Mouse (Mus musculus): ENCODE measurements around the gene Crtac1. TPM values are rescaled to one million over a fixed set of nuclear protein-coding genes. Genes with fewer than 3 reads are reported as not detected.

The Crtac1 gene
- polyA plus RNA-seq, 1 experiment, result not detected

DNA sequence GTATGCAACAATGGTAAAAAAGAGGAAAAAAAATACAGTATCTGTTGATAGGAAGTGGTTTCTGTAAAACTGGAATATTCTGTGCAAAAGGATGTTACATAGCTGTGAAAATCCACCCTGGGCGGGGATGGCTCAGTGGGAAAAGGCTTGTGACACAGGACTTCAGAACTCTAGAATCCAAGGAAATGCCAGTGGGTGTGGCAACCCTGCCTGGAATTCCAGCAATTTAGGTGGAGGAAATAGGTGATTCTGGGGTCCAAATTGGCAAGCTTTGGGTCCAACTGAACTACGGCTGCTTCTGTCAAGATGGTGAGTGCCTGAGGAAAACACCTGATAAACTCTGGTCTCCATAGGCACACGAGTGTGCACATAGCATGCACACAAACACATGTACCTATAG lies 54.4 kb downstream of the Crtac1 start:
- peaks cover 26% of the 10 kb centered on the region for H3K27me3 ChIP-seq (ENCODE audit: control insufficient read depth)
- H3K9me3 ChIP-seq (ENCODE audit: control insufficient read depth, low read length), result no peaks in the 10 kb centered on the region
- no peaks in the 10 kb centered on the region for H3K36me3 ChIP-seq (ENCODE audit: control insufficient read depth)
- no peak overlapping the region for H3K4me3 ChIP-seq (replicated peaks)
- no peaks in the 10 kb centered on the region for H3K4me1 ChIP-seq (ENCODE audit: control insufficient read depth)
- TF ChIP-seq GATA1 (IDR thresholded peaks at IDR 0.05; ENCODE audit: low read length), result no peak
- no peak for TF ChIP-seq TAL1 (IDR thresholded peaks at IDR 0.05; ENCODE audit: low read length)

DNA sequence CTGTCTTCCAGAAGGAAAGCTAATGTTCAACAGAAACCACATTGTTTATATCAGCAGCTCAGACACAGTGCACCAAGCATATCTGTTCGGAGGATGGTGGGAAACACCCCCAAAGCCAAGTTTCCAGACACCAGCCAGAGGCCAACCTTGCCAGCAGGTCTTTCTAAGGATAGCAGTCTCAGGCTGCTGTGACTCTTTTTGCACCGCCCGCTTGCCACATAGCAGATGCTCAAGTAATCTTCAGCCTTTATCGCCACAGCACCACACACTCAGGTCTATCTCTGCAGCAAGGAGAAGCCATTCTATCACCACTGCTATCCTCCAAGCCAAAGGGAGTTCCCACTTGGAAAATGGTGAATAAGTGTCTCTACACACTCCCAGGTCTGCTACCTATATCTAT lies 68.0 kb downstream of the Crtac1 start:
- H3K9me3 ChIP-seq (ENCODE audit: control insufficient read depth, low read length), result no peaks in the 10 kb centered on the region
- TF ChIP-seq GATA1 (IDR thresholded peaks at IDR 0.05; ENCODE audit: low read length) (no peak), TAL1 (IDR thresholded peaks at IDR 0.05; ENCODE audit: low read length) (no peak)
- no peaks in the 10 kb centered on the region for H3K27me3 ChIP-seq (ENCODE audit: control insufficient read depth)
- no peaks in the 10 kb centered on the region for H3K36me3 ChIP-seq (ENCODE audit: control insufficient read depth)
- no peaks in the 10 kb centered on the region for H3K4me1 ChIP-seq (ENCODE audit: control insufficient read depth)
- H3K4me3 ChIP-seq (replicated peaks), result no peak overlapping the region

DNA sequence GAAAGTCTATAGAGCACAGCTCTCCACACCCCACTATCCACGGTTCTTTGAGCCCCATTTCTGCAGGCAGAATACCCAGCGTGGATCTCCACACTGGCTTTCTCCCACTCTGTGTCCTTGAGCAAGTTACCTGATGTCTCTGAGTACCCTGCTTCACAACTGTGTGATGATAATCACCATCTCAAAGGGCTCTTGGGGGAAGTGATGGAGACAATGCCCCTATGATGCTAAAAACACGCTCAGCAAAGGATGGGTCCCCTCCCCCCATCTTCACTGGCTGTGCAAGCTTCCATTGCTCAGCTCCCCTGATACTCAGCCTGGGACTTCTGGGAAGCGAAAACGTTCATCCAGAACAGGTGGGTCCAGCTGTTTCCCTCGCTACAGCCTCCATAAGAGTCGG lies 73.2 kb downstream of the Crtac1 start:
- Histone ChIP-seq H3K4me3 (replicated peaks) (no peak overlapping the region), H3K9me3 (ENCODE audit: control insufficient read depth, low read length) (no peaks in the 10 kb centered on the region)

DNA sequence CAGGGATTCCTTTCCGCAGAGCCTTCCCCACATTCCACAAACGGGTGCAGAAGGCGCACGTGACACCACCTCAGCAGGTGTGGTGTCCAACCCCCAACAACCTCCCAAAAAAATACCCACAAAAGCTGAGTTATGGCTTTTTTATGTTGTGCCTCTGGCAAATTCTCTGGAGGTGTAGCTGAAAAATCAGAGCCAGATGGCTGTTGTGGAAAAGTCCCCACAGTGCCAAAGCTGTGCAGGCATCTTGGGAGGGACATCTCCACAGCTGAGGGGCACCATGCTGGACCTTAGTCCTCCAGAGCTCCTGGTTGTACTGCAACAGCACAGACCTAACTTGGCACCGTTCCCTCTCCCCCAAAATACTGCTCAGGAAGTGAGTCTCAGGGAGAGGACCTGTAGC lies 74.7 kb downstream of the Crtac1 start:
- Histone ChIP-seq H3K4me1 (ENCODE audit: control insufficient read depth) (no peaks in the 10 kb centered on the region), H3K4me3 (replicated peaks) (no peak overlapping the region), H3K36me3 (ENCODE audit: control insufficient read depth) (no peaks in the 10 kb centered on the region), H3K27me3 (ENCODE audit: control insufficient read depth) (no peaks in the 10 kb centered on the region), H3K9me3 (ENCODE audit: control insufficient read depth, low read length) (no peaks in the 10 kb centered on the region)
- TF ChIP-seq TAL1 (IDR thresholded peaks at IDR 0.05; ENCODE audit: low read length) (0 out of 3 replicates have a peak, but pooled peaks have one; percentile 5), GATA1 (IDR thresholded peaks at IDR 0.05; ENCODE audit: low read length) (no peak)

More for the DNA sequence above, 73.2 kb downstream of the Crtac1 start:
- H3K27me3 ChIP-seq (ENCODE audit: control insufficient read depth), result no peaks in the 10 kb centered on the region
- no peaks in the 10 kb centered on the region for H3K4me1 ChIP-seq (ENCODE audit: control insufficient read depth)
- H3K36me3 ChIP-seq (ENCODE audit: control insufficient read depth), result no peaks in the 10 kb centered on the region
- TF ChIP-seq TAL1 (IDR thresholded peaks at IDR 0.05; ENCODE audit: low read length), result no peak
- no peak for TF ChIP-seq GATA1 (IDR thresholded peaks at IDR 0.05; ENCODE audit: low read length)

DNA sequence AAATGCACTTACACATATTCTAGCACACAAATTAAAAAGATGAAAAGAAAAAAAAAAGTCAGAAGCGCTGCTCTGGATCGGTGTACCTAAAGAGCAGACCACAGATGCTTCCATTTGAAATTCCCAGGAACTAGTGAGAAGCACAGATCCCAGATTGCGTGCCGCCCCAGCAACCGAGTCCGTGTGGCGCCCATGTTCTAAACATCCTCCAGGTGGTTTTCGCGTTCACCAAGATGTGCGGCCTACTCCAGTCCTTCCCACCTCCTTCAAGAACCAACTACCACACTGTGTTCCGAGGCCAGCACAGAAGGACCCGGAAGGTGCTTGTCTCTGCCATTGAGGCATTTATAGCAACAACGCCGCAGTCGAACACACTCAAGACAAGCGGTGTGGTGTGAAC lies 76.1 kb downstream of the Crtac1 start:
- no peaks in the 10 kb centered on the region for H3K27me3 ChIP-seq (ENCODE audit: control insufficient read depth)
- H3K4me3 ChIP-seq (replicated peaks), result no peak overlapping the region
- TF ChIP-seq GATA1 (IDR thresholded peaks at IDR 0.05; ENCODE audit: low read length) (no peak), TAL1 (IDR thresholded peaks at IDR 0.05; ENCODE audit: low read length) (no peak)
- no peaks in the 10 kb centered on the region for H3K9me3 ChIP-seq (ENCODE audit: control insufficient read depth, low read length)
- H3K36me3 ChIP-seq (ENCODE audit: control insufficient read depth), result no peaks in the 10 kb centered on the region
- no peaks in the 10 kb centered on the region for H3K4me1 ChIP-seq (ENCODE audit: control insufficient read depth)

DNA sequence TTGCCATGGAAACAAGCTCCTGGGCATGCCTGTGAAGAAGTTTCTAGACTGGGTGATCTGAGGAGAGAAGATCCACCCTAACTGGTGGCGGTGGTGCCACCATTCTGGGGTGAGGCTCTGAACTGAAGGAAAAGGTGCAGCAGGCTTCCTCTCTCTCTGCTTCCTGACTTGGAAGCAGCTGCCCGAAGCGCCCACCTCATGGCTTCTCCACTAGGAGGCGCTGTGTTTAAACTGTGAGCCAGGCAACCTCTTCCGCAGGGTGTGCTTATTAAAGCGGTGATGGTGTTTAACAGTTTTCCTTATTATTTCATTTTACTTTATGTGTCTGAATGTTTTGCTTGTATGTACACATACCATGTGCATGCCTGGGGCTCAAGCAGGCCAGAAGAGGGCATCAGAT lies 90.4 kb downstream of the Crtac1 start:
- Histone ChIP-seq H3K4me3 (replicated peaks) (no peak overlapping the region), H3K9me3 (ENCODE audit: control insufficient read depth, low read length) (peaks cover 6% of the 10 kb centered on the region; the same call in 1 of the 2 replicates), H3K4me1 (ENCODE audit: control insufficient read depth) (no peaks in the 10 kb centered on the region), H3K36me3 (ENCODE audit: control insufficient read depth) (no peaks in the 10 kb centered on the region), H3K27me3 (ENCODE audit: control insufficient read depth) (no peaks in the 10 kb centered on the region)
- TF ChIP-seq GATA1 (IDR thresholded peaks at IDR 0.05; ENCODE audit: low read length), result no peak
- no peak for TF ChIP-seq TAL1 (IDR thresholded peaks at IDR 0.05; ENCODE audit: low read length)

DNA sequence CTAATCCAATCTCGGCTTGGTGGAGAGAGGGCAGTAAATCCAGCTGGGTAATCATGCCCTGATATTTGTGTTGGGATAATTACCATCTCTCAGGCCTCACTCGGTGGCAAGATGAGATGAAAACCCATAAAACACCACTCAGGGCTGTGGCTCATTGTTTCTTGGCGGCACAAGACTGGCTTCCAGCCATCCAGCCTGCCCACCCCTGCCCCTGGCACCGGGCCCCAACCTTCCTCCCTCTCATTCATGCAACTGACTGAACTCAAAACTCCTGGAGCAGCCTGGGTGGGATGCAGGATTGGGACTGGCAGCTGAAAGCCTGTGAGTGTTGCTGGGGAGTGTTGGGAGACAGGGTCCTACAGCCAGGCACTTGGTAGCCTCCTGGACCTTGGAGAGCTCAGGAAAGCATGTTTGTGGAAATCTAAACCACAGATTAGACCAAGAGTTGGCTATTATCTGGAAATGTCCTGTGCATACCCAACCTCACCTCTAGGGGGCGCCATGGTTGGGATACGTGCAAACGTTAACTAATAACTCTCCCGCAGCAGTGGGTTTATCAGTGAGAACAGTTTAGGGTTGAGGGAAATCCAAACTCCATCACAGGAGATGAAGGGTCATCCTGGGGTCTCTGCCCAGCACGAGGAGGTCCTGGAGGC lies 99.4 kb downstream of the Crtac1 start:
- no peaks in the 10 kb centered on the region for H3K9me3 ChIP-seq (ENCODE audit: control insufficient read depth, low read length)
- no peaks in the 10 kb centered on the region for H3K4me1 ChIP-seq (ENCODE audit: control insufficient read depth)
- H3K4me3 ChIP-seq (replicated peaks), result no peak overlapping the region
- no peaks in the 10 kb centered on the region for H3K27me3 ChIP-seq (ENCODE audit: control insufficient read depth)
- TF ChIP-seq GATA1 (IDR thresholded peaks at IDR 0.05; ENCODE audit: low read length), result no peak
- no peak for TF ChIP-seq TAL1 (IDR thresholded peaks at IDR 0.05; ENCODE audit: low read length)
- no peaks in the 10 kb centered on the region for H3K36me3 ChIP-seq (ENCODE audit: control insufficient read depth)

DNA sequence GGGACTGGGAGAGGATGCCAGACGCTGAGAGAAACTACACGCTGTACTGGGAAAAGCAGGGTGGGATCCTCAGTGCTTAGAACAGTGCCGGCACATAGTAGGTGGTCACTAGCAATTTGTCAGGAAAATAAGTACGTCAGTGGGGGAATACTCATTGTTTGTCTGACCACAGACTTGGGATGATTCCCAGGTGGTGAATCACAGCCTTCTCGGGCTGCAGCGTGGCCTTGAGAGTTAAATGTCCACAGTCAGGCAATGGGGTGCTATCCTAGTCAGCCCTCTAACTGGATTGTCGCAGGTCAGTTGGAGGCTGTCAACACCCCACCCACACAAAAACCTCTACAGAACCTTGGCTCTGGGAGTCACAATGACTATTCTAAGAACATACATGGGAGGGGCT lies 100.1 kb downstream of the Crtac1 start:
- H3K4me1 ChIP-seq (ENCODE audit: control insufficient read depth), result no peaks in the 10 kb centered on the region
- no peak overlapping the region for H3K4me3 ChIP-seq (replicated peaks)
- H3K9me3 ChIP-seq (ENCODE audit: control insufficient read depth, low read length), result no peaks in the 10 kb centered on the region
- no peaks in the 10 kb centered on the region for H3K27me3 ChIP-seq (ENCODE audit: control insufficient read depth)
- TF ChIP-seq TAL1 (IDR thresholded peaks at IDR 0.05; ENCODE audit: low read length) (no peak), GATA1 (IDR thresholded peaks at IDR 0.05; ENCODE audit: low read length) (no peak)
- no peaks in the 10 kb centered on the region for H3K36me3 ChIP-seq (ENCODE audit: control insufficient read depth)

DNA sequence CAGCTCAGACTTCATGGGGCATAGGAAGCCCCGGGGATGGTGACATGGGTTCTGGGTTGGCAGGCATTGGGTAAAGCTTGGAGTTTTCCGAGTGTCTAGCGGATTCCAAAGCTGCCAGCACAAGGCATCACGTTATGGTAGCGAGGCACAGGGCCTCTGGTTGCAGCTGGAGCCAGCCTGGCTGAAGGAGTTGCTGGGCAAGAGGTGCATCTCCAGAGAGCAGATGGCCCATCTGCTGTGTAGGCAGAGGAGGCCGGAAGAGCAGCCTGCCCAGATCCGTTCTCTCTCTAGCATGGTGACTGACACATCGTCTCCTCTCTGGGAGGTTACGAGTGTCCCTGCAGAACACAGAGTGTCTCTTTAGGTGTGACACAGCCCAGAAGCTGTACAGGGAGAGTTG lies 103.4 kb downstream of the Crtac1 start:
- H3K36me3 ChIP-seq (ENCODE audit: control insufficient read depth), result no peaks in the 10 kb centered on the region
- no peaks in the 10 kb centered on the region for H3K9me3 ChIP-seq (ENCODE audit: control insufficient read depth, low read length)
- no peaks in the 10 kb centered on the region for H3K4me1 ChIP-seq (ENCODE audit: control insufficient read depth)
- TF ChIP-seq TAL1 (IDR thresholded peaks at IDR 0.05; ENCODE audit: low read length), result no peak
- no peak for TF ChIP-seq GATA1 (IDR thresholded peaks at IDR 0.05; ENCODE audit: low read length)
- no peak overlapping the region for H3K4me3 ChIP-seq (replicated peaks)
- H3K27me3 ChIP-seq (ENCODE audit: control insufficient read depth), result no peaks in the 10 kb centered on the region

DNA sequence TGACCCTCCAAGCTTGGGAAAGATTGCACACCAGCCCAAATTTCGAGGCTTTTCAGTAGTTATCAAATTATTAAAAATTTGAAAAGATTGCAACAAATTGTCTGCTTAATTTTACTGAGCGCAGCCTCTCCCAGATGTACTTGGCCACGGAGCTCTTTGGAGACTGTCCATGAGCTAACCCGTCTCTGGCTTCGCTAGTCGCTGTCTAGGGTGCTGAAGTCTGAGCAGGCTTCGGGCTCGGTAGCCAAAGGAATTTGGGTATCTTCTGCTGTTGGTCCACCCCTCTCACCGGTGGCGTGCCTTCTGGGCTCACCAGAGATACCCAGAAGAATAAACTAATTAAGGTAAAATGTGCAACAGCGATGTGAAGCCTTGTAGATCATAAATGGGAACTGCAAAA lies 105.7 kb downstream of the Crtac1 start:
- Histone ChIP-seq H3K9me3 (ENCODE audit: control insufficient read depth, low read length) (no peaks in the 10 kb centered on the region), H3K4me3 (replicated peaks) (no peak overlapping the region), H3K27me3 (ENCODE audit: control insufficient read depth) (no peaks in the 10 kb centered on the region), H3K4me1 (ENCODE audit: control insufficient read depth) (no peaks in the 10 kb centered on the region), H3K36me3 (ENCODE audit: control insufficient read depth) (no peaks in the 10 kb centered on the region)
- no peak for TF ChIP-seq GATA1 (IDR thresholded peaks at IDR 0.05; ENCODE audit: low read length)
- no peak for TF ChIP-seq TAL1 (IDR thresholded peaks at IDR 0.05; ENCODE audit: low read length)

All from erythroblast, embryonic 14.5 days (primary cell).